In the genomic region with DNA sequence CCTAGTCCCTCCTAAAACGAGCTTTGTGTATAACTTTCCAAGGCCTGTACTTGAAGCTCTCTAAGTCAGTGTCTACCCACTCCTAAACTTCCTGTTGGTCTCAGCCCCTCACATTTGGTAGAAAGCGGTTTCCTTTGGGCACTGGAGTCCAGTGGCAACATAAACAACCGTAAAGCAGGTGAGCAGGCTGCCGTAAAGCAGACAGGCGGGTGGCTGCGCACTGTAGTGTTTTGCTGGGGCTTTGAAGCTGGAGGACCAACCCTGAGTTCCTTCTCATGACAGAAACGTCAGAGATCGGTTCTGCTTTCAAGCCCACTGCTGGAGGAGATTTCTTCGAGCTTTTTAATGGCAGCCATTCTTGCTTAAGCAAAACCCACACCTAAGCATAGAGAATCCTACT, we compare ENCODE assay signal across 12 mouse cellular contexts. TPM values are rescaled to one million over a fixed set of nuclear protein-coding genes. Genes with fewer than 3 reads are reported as not detected.
DNase-seq lines count a peak whose midpoint lies in the region; ATAC-seq lines count a peak whose summit lies in the region.
"Had no signal": no experiment of that assay in that cellular context is flagged by ENCODE, and none has a peak within 500 bp of the region (broad histone marks: within the 10 kb centered on the region; RNA-seq: fewer than 3 reads in every experiment).

No protein-coding gene starts in this region.

- peaks cover 89% of the 10 kb centered on the region for H3K4me1 ChIP-seq in heart, embryonic 13.5 days
- peaks cover 65% of the 10 kb centered on the region for H3K4me1 ChIP-seq in lung, embryonic 15.5 days
- peaks cover 39% of the 10 kb centered on the region for H3K4me1 ChIP-seq in embryonic facial prominence, embryonic 15.5 days
- peaks cover 38% of the 10 kb centered on the region for H3K4me1 ChIP-seq in stomach, embryonic 15.5 days

- no peaks in the 10 kb centered on the region for H3K27me3 ChIP-seq in heart, embryonic 13.5 days (replicated peaks)
- no peaks in the 10 kb centered on the region for H3K27me3 ChIP-seq in lung, embryonic 15.5 days
- no peaks in the 10 kb centered on the region for H3K27me3 ChIP-seq in embryonic facial prominence, embryonic 15.5 days
- H3K27me3 ChIP-seq in stomach, embryonic 15.5 days (replicated peaks) = no peaks in the 10 kb centered on the region
- H3K27me3 ChIP-seq: midbrain, embryonic 15.5 days had no signal

- no peak for ATAC-seq in heart, embryonic 13.5 days (ENCODE audit: extremely low read depth, insufficient number of reproducible peaks, low FRiP score, low TSS enrichment)
- no peak for ATAC-seq in lung, embryonic 15.5 days (ENCODE audit: borderline replicate concordance, extremely low read depth, low FRiP score, low TSS enrichment)
- ATAC-seq in embryonic facial prominence, embryonic 15.5 days (ENCODE audit: insufficient number of reproducible peaks, low FRiP score, low TSS enrichment, low read depth) = no peak
- ATAC-seq in stomach, embryonic 15.5 days (ENCODE audit: insufficient read depth, low FRiP score, low read depth) = no peak
- ATAC-seq: hindbrain, postnatal 0 days; midbrain, embryonic 15.5 days had no signal

- peaks cover 75% of the 10 kb centered on the region for H3K36me3 ChIP-seq in heart, embryonic 13.5 days
- H3K36me3 ChIP-seq in lung, embryonic 15.5 days = peaks cover 31% of the 10 kb centered on the region
- peaks cover 31% of the 10 kb centered on the region for H3K36me3 ChIP-seq in embryonic facial prominence, embryonic 15.5 days
- H3K36me3 ChIP-seq in stomach, embryonic 15.5 days = peaks cover 22% of the 10 kb centered on the region; the same call in 1 of the 2 replicates
- H3K36me3 ChIP-seq: midbrain, embryonic 15.5 days had no signal

- H3K4me2 ChIP-seq in heart, embryonic 13.5 days = no peak overlapping the region
- no peak overlapping the region for H3K4me2 ChIP-seq in lung, embryonic 15.5 days
- no peak overlapping the region for H3K4me2 ChIP-seq in embryonic facial prominence, embryonic 15.5 days (replicated peaks)
- no peak overlapping the region for H3K4me2 ChIP-seq in stomach, embryonic 15.5 days
- H3K4me2 ChIP-seq: midbrain, embryonic 15.5 days had no signal

- no peak for DNase-seq in heart, postnatal 4 days
- no peak for DNase-seq in lung, postnatal 25 days (ENCODE audit: low spot score)
- no peak for DNase-seq in thymus, postnatal 0 days (ENCODE audit: low spot score)
- DNase-seq in left cerebral cortex, postnatal 14 days (ENCODE audit: low spot score in 2 of 2) = no peak
- DNase-seq: adrenal gland, postnatal 25 days; cerebellum, adult 11-12 months had no signal

- no peak overlapping the region for H3K4me3 ChIP-seq in heart, embryonic 13.5 days
- no peak overlapping the region for H3K4me3 ChIP-seq in lung, embryonic 15.5 days
- H3K4me3 ChIP-seq in embryonic facial prominence, embryonic 15.5 days (replicated peaks) = no peak overlapping the region
- no peak overlapping the region for H3K4me3 ChIP-seq in stomach, embryonic 15.5 days (replicated peaks)
- H3K4me3 ChIP-seq: midbrain, embryonic 15.5 days had no signal

- H3K9ac ChIP-seq in heart, embryonic 13.5 days = peak overlapping the region; percentile 53
- H3K9ac ChIP-seq in lung, embryonic 15.5 days = no peak overlapping the region
- H3K9ac ChIP-seq in embryonic facial prominence, embryonic 15.5 days = no peak overlapping the region
- H3K9ac ChIP-seq in stomach, embryonic 15.5 days = no peak overlapping the region
- H3K9ac ChIP-seq: midbrain, embryonic 15.5 days had no signal

- peak overlapping the region; percentile 94 for H3K27ac ChIP-seq in heart, embryonic 13.5 days (replicated peaks)
- H3K27ac ChIP-seq in lung, embryonic 15.5 days = peak overlapping the region; percentile 99
- H3K27ac ChIP-seq in embryonic facial prominence, embryonic 15.5 days (replicated peaks) = peak overlapping the region; percentile 30; the same call in 1 of the 2 replicates
- peak overlapping the region; percentile 26; the same call in 1 of the 2 replicates for H3K27ac ChIP-seq in stomach, embryonic 15.5 days
- H3K27ac ChIP-seq: hindbrain, postnatal 0 days; midbrain, embryonic 15.5 days had no signal

- intact Hi-C loops in left cerebral cortex, postnatal 14 days (cut with DNase I) = no loop called here

- H3K9me3 ChIP-seq in heart, embryonic 13.5 days = no peaks in the 10 kb centered on the region
- H3K9me3 ChIP-seq in lung, embryonic 15.5 days = no peaks in the 10 kb centered on the region
- H3K9me3 ChIP-seq in embryonic facial prominence, embryonic 15.5 days (replicated peaks) = no peaks in the 10 kb centered on the region
- no peaks in the 10 kb centered on the region for H3K9me3 ChIP-seq in stomach, embryonic 15.5 days
- H3K9me3 ChIP-seq: midbrain, embryonic 15.5 days had no signal

- WGBS in heart, embryonic 13.5 days = 74% methylated on average over 9 of the region's 9 CpGs
- WGBS in lung, embryonic 15.5 days = 63% methylated on average over 9 of the region's 9 CpGs
- 80% methylated on average over 9 of the region's 9 CpGs for WGBS in embryonic facial prominence, embryonic 15.5 days
- 72% methylated on average over 9 of the region's 9 CpGs for WGBS in stomach, embryonic 15.5 days

RNA-seq across cellular contexts. Expression of gene Myom1, which starts 9.8 kb away (rescaled TPM):
- 156 and 169 TPM in 2 replicates for polyA plus RNA-seq in heart, embryonic 13.5 days (2015; fragmentation: Nextera tagmentation; extraction: Ambion mirVana)
- total RNA-seq in heart, postnatal 4 days (2021) = 100 to 1,000 TPM; 944 to 986 TPM
- 9.0 and 10.9 TPM in 2 replicates for polyA plus RNA-seq in lung, embryonic 15.5 days (2015; fragmentation: Nextera tagmentation; extraction: Ambion mirVana)
- polyA plus RNA-seq in embryonic facial prominence, embryonic 15.5 days (2015; fragmentation: Nextera tagmentation; extraction: Ambion mirVana) = 22.9 and 32.8 TPM in 2 replicates
- 12.7 and 12.8 TPM in 2 replicates for polyA plus RNA-seq in stomach, embryonic 15.5 days (2015; fragmentation: Nextera tagmentation; extraction: Ambion mirVana)
- 1.2 and 1.4 TPM in 2 replicates for polyA plus RNA-seq in thymus, postnatal 0 days (2015; fragmentation: Nextera tagmentation; extraction: Ambion mirVana)
- 1 to 10 TPM; 4.6 to 5.5 TPM for total RNA-seq in left cerebral cortex, postnatal 14 days (2021)

RNA-seq across cellular contexts. Expression of gene Myl12a, which starts 10.0 kb away (rescaled TPM):
- 728 and 793 TPM in 2 replicates for polyA plus RNA-seq in heart, embryonic 13.5 days (2015; fragmentation: Nextera tagmentation; extraction: Ambion mirVana)
- 100 to 1,000 TPM; 733 to 785 TPM for total RNA-seq in heart, postnatal 4 days (2021)
- 673 and 708 TPM in 2 replicates for polyA plus RNA-seq in lung, embryonic 15.5 days (2015; fragmentation: Nextera tagmentation; extraction: Ambion mirVana)
- polyA plus RNA-seq in embryonic facial prominence, embryonic 15.5 days (2015; fragmentation: Nextera tagmentation; extraction: Ambion mirVana) = 665 and 690 TPM in 2 replicates
- 495 and 517 TPM in 2 replicates for polyA plus RNA-seq in stomach, embryonic 15.5 days (2015; fragmentation: Nextera tagmentation; extraction: Ambion mirVana)
- 587 and 594 TPM in 2 replicates for polyA plus RNA-seq in thymus, postnatal 0 days (2015; fragmentation: Nextera tagmentation; extraction: Ambion mirVana)
- total RNA-seq in left cerebral cortex, postnatal 14 days (2021) = 10 to 100 TPM; 47.2 to 48.0 TPM

Comparison
In these comparisons a context has a peak if more than half of its experiments do, and no peak if none do; other contexts are left out.
1. H3K27ac ChIP-seq: peak in every context shown above with its lines; median percentile 99 in lung, embryonic 15.5 days; 94 in heart, embryonic 13.5 days; 30 in embryonic facial prominence, embryonic 15.5 days; 26 in stomach, embryonic 15.5 days.